25 mouse cellular contexts compared by ENCODE assay signal in genomic region chr2:5679055-5679454, GRCm38 (mm10).
"Had no signal": no experiment of that assay in that cellular context is flagged by ENCODE, and none has a peak within 500 bp of the region (broad histone marks: within the 10 kb centered on the region; RNA-seq: fewer than 3 reads in every experiment).

No protein-coding gene starts in this region.

- H3K27ac ChIP-seq: embryonic facial prominence, embryonic 10.5 days; embryonic facial prominence, embryonic 12.5 days; embryonic facial prominence, embryonic 13.5 days; embryonic facial prominence, embryonic 15.5 days; forebrain, embryonic 10.5 days; forebrain, embryonic 12.5 days; forebrain, embryonic 13.5 days; forebrain, embryonic 15.5 days; gastrocnemius, adult 2 months; heart, adult 2 months had no signal

- H3K9ac ChIP-seq: embryonic facial prominence, embryonic 12.5 days; embryonic facial prominence, embryonic 13.5 days; embryonic facial prominence, embryonic 15.5 days; forebrain, embryonic 12.5 days; forebrain, embryonic 13.5 days; forebrain, embryonic 15.5 days; forebrain, postnatal 0 days had no signal

- DNase-seq: cerebellum, adult 9-10 months; cerebellum, adult 9-11 months; cerebellum, postnatal 10 days; cerebellum, postnatal 14 days; cerebellum, postnatal 25 days; cerebellum, postnatal 36 days; embryo, embryonic 11 days; forebrain, postnatal 0 days; gastrocnemius, adult 2 months; gastrocnemius, postnatal 10 days; gastrocnemius, postnatal 14 days; gastrocnemius, postnatal 25 days; gastrocnemius, postnatal 36 days; heart, adult 11 months; heart, adult 18-20 months had no signal

- H3K4me3 ChIP-seq: embryonic facial prominence, embryonic 10.5 days; embryonic facial prominence, embryonic 12.5 days; embryonic facial prominence, embryonic 13.5 days; embryonic facial prominence, embryonic 15.5 days; erythroblast, embryonic 14.5 days; forebrain, embryonic 10.5 days; forebrain, embryonic 12.5 days; forebrain, embryonic 13.5 days; forebrain, embryonic 15.5 days; gastrocnemius, adult 2 months; heart, adult 2 months had no signal

- H3K36me3 ChIP-seq: embryonic facial prominence, embryonic 10.5 days; embryonic facial prominence, embryonic 12.5 days; embryonic facial prominence, embryonic 13.5 days; embryonic facial prominence, embryonic 15.5 days; forebrain, embryonic 10.5 days; forebrain, embryonic 12.5 days; forebrain, embryonic 15.5 days had no signal

- H3K27me3 ChIP-seq: embryonic facial prominence, embryonic 12.5 days; embryonic facial prominence, embryonic 13.5 days; embryonic facial prominence, embryonic 15.5 days; forebrain, embryonic 12.5 days; forebrain, embryonic 13.5 days; forebrain, embryonic 15.5 days had no signal

- H3K9me3 ChIP-seq: embryonic facial prominence, embryonic 10.5 days; embryonic facial prominence, embryonic 12.5 days; embryonic facial prominence, embryonic 13.5 days; embryonic facial prominence, embryonic 15.5 days; forebrain, embryonic 10.5 days; forebrain, embryonic 12.5 days; forebrain, embryonic 15.5 days had no signal
